Mouse (Mus musculus) heart, embryonic 15.5 days (tissue): ENCODE data around the gene Gria2. TPM values are rescaled to one million over a fixed set of nuclear protein-coding genes. Genes with fewer than 3 reads are reported as not detected.

Experiments
- ATAC-seq: fragments of 200-750 bp; cut with Nextera tagmentation; replicated peaks from 2 replicates; pipeline ENCODE4 v1.8.0; 2017; ENCODE audit warnings: low read depth, moderate TSS enrichment; ENCODE audit not compliant: insufficient number of reproducible peaks, insufficient read depth, low FRiP score
- H3K27ac ChIP-seq: fragments of 300-500 bp; sonication (generic); 2 replicates; pipeline ENCODE4 v1.5.1; 2015; ENCODE audit warnings: mild to moderate bottlenecking, inconsistent platforms
- H3K27me3 ChIP-seq: fragments of 300-500 bp; sonication (generic); 2 replicates; pipeline ENCODE4 v1.6.1; 2015; ENCODE audit warnings: inconsistent platforms
- H3K36me3 ChIP-seq: fragments of 300-500 bp; sonication (generic); 2 replicates; pipeline ENCODE4 v1.6.1; 2015; ENCODE audit warnings: mild to moderate bottlenecking, inconsistent platforms
- H3K4me1 ChIP-seq: fragments of 300-500 bp; sonication (generic); replicated peaks from 2 replicates; pipeline ENCODE4 v1.6.1; 2015; ENCODE audit warnings: inconsistent platforms
- H3K4me2 ChIP-seq: fragments of 300-500 bp; sonication (generic); 2 replicates; pipeline ENCODE4 v1.6.1; 2015; ENCODE audit warnings: inconsistent platforms, mild to moderate bottlenecking, moderate library complexity
- H3K4me3 ChIP-seq: fragments of 300-500 bp; sonication (generic); 2 replicates; pipeline ENCODE4 v1.5.1; 2015; ENCODE audit warnings: mild to moderate bottlenecking, inconsistent platforms
- H3K9ac ChIP-seq: fragments of 300-500 bp; sonication (generic); 2 replicates; pipeline ENCODE4 v1.6.1; 2015; ENCODE audit warnings: mild to moderate bottlenecking, inconsistent platforms
- H3K9me3 ChIP-seq: fragments of 300-500 bp; sonication (generic); replicated peaks from 2 replicates; pipeline ENCODE4 v1.6.1; 2016; ENCODE audit warnings: inconsistent platforms
- WGBS: fragments of 180-500 bp; shearing (Covaris S2); methylation state at CpG from one replicate; pipeline ENCODE4 v1.1.7; 2015; ENCODE audit warnings: mixed read lengths; 5-methylcytosine and 5-hydroxymethylcytosine counted together
- polyA plus RNA-seq: library from polyadenylated mRNA; unstranded; fragments of >200 nt; fragmentation: Nextera tagmentation; extraction: Ambion mirVana; gene quantifications from 2 replicates; pipeline ENCODE4 v1.2.1, GENCODE M21; 2015

Gene Gria2
- polyA plus RNA-seq, 1 experiment from 2014 or later: 0.81 TPM

DNA sequence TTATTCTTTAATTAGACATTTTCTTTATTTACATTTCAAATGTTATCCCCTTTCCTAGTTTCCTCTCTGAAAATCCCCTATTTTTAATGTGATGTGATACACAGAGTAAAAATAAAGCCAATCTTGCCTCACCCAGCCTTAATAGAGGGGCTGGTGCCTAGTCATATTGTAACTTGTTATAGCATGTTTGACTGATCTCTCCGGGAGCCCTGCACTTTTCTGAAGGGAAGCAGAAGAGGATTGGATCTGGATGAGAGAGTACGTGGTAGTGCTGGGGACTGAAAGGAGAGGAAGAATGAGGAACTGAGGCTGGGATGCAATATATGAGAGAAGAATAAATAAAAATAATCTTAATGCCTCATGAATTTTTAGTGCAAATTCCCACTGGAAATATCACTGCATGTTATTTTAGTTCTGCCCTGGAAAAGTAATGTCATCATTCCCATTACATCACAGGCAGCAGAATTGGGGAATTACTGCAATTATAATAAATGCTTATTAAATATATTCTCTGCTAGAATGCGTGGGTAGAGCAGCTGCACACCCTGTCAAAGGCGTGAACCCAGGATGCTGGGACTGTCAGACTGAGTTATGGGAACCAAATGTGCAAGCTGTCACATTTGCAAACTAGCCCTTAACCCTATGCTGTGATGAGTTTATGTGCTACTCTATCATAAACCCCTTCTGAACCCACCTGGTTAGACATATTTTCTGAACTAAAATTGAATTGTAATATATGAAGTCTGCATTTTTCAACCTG is 28.4 kb downstream of the Gria2 start:
- H3K4me3 ChIP-seq: no peak overlapping the region
- ATAC-seq: no peak
- no peaks in the 10 kb centered on the region for H3K36me3 ChIP-seq
- no peak overlapping the region for H3K4me2 ChIP-seq
- WGBS: 58% methylated on average over 4 of the region's 4 CpGs
- H3K9ac ChIP-seq: no peak overlapping the region
- H3K9me3 ChIP-seq: no peaks in the 10 kb centered on the region
- no peaks in the 10 kb centered on the region for H3K27me3 ChIP-seq
- H3K27ac ChIP-seq: no peak overlapping the region
- H3K4me1 ChIP-seq: no peaks in the 10 kb centered on the region

DNA sequence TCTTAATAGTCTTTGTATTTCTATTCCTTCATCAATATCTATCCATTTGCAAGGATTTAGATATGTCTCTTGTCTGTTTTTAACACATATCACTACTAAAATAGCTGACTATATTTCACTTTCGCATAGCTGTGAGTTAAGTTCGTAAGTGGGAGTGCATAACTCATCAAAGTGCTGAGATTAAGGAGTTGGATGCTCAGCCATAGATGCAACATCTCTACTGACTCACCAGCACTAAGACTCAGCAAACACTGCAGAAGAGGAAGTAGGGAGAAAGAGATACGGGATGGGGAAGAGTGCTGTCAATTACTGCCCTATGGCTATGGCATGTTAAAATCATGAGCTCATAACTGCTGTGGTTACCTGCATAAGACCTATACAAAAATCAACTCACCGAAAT is 29.4 kb downstream of the Gria2 start:
- Histone ChIP-seq H3K4me1 (no peaks in the 10 kb centered on the region), H3K27me3 (no peaks in the 10 kb centered on the region), H3K4me3 (no peak overlapping the region), H3K9ac (no peak overlapping the region), H3K27ac (no peak overlapping the region), H3K4me2 (no peak overlapping the region), H3K9me3 (no peaks in the 10 kb centered on the region), H3K36me3 (no peaks in the 10 kb centered on the region)
- WGBS: 76% methylated on average over 4 of the region's 4 CpGs
- no peak for ATAC-seq

DNA sequence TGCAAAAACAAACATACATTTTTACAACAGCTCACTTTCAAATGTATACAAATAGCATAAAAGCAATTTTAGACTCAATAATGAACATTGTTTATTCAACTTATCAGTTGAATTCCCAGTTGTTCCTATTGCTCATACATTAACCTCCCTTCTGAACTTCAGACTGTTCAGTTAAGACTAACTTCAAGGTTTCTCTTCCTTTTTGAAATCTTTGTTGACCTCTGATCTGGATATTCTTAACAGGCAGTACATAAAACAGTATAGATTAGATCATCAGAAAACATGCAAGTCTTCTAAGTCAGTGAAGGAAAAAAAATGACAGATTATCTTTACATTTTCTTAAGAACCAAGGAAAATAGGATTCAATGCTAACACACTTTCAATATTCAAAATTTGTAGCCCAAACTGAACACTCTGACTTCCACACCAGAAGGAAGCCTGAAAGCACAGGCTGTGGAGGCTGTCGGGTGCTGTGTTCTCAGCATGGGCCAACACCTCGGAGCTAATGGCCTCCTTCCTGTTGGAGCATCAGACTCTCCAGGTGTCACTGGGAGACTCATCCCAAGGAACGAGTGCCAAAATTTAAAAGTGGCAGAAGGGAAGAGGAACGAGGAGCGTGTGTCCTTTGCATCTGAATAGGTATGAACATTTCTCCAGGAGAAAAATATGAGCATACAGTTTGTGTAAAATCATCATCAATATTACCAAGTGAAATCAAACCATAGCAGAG is 33.0 kb downstream of the Gria2 start:
- Histone ChIP-seq H3K4me2 (no peak overlapping the region), H3K9me3 (no peaks in the 10 kb centered on the region), H3K4me3 (no peak overlapping the region), H3K27me3 (no peaks in the 10 kb centered on the region), H3K4me1 (no peaks in the 10 kb centered on the region), H3K9ac (no peak overlapping the region), H3K27ac (no peak overlapping the region), H3K36me3 (no peaks in the 10 kb centered on the region)
- ATAC-seq: no peak
- 59% methylated on average over 5 of the region's 5 CpGs for WGBS

DNA sequence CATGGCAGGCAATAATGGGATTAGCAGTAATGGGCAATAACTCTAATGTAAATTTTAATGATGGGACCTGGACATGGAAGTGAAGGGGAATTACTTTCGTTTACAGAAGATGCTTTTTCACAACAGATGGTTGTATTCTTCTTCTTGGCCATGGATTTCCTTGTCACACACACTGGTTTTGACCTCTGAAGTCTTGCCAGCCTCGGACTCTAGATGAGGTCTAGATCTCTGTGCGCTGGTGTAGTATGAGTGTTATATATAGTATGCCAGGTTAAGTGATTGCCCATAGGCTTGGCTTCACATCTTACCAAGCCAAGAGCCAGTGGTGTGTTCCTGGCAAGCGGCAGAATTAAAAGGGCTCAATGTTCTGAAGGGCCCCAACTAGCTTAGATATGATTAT is 43.7 kb downstream of the Gria2 start:
- Histone ChIP-seq H3K27me3 (no peaks in the 10 kb centered on the region), H3K4me2 (no peak overlapping the region), H3K4me3 (no peak overlapping the region), H3K27ac (no peak overlapping the region), H3K9me3 (no peaks in the 10 kb centered on the region), H3K4me1 (no peaks in the 10 kb centered on the region), H3K36me3 (no peaks in the 10 kb centered on the region), H3K9ac (no peak overlapping the region)
- WGBS: 78% methylated on average over 4 of the region's 4 CpGs
- no peak for ATAC-seq

DNA sequence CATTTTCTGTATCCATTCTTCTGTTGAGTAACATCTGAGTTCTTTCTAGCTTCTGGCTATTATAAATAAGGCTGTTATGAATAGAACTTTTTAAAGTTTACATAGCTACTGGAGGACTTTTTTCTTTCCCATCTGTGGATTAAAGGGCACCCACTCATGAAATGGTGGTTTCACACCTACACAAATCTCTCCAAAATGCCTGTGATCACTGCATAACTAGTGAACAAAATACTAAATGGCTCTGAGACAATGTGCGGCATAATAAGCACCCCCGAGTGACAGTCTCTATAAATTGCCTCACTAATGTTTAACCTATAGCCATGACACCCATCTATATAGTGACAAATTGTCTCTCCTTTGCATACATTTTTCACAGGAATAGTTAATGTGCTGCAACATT is 44.3 kb downstream of the Gria2 start:
- WGBS: 90% methylated on average over 2 of the region's 2 CpGs
- Histone ChIP-seq H3K36me3 (no peaks in the 10 kb centered on the region), H3K9me3 (no peaks in the 10 kb centered on the region), H3K4me3 (no peak overlapping the region), H3K27me3 (no peaks in the 10 kb centered on the region), H3K4me2 (no peak overlapping the region), H3K9ac (no peak overlapping the region), H3K27ac (no peak overlapping the region), H3K4me1 (no peaks in the 10 kb centered on the region)
- no peak for ATAC-seq

DNA sequence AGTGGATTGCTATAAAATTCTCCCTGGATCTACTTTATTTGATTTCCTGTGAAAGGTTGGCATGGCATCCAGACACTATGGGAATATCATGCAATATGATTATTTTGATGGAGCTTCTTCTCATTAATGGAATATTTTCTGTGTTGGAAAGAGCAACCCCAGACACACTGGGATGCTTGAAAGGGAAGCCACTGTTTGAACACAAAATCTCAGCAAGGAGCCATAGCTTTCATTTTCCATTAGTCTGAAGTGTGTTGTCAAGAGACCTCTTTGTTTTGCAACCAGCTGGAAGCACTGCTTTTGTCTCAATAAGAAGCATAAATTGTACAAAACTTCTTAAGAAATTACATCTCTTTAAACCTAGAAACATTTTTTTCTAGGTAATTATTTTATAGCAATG is 51.8 kb downstream of the Gria2 start:
- H3K36me3 ChIP-seq: no peaks in the 10 kb centered on the region
- no peaks in the 10 kb centered on the region for H3K4me1 ChIP-seq
- H3K4me3 ChIP-seq: no peak overlapping the region
- H3K4me2 ChIP-seq: no peak overlapping the region
- no peak overlapping the region for H3K9ac ChIP-seq
- H3K9me3 ChIP-seq: no peaks in the 10 kb centered on the region
- ATAC-seq: no peak
- no peak overlapping the region for H3K27ac ChIP-seq
- no peaks in the 10 kb centered on the region for H3K27me3 ChIP-seq

DNA sequence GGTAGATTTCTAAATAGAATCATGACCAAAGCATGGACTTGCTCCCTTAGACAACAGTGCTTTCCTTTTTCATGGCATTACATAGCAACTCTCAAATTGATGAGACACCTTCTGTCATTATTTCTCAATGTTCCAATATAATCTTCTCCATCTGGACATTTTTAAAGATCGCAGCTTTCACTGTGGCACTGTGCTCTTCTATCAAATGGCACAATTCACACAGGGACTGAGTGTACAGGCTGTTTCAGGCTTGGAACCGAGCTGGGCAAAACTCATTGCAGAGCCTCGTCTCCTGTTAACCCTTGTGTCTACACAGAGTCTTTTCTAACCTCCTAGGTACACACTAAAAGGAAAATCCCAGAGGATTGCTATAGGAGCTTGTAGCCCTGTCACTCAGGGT is 77.4 kb downstream of the Gria2 start:
- no peak for ATAC-seq
- no peak overlapping the region for H3K4me3 ChIP-seq
- H3K36me3 ChIP-seq: no peaks in the 10 kb centered on the region
- 59% methylated on average over 3 of the region's 3 CpGs for WGBS
- H3K4me1 ChIP-seq: no peaks in the 10 kb centered on the region
- H3K27ac ChIP-seq: no peak overlapping the region
- no peaks in the 10 kb centered on the region for H3K9me3 ChIP-seq
- H3K9ac ChIP-seq: no peak overlapping the region
- H3K4me2 ChIP-seq: no peak overlapping the region
- no peaks in the 10 kb centered on the region for H3K27me3 ChIP-seq

DNA sequence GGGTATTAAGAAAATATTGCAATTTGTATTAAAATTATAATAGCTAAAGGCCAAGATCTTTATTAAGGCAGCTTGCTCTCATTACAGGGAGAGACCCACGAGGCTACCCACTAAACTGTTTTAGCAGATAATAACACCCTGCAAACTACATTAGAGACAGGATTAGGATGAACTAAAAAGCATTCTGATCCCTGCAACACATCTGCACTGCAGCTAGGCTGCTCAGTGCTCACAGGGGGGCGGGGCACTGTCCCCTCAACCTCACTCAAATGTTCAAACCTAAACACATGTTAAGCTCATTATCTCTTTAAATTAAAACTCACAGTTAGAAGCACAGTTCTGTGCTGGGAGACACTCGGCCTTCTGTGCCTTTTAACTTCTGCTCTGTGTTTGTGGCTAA is 89.5 kb downstream of the Gria2 start:
- no peak overlapping the region for H3K4me3 ChIP-seq
- H3K4me2 ChIP-seq: no peak overlapping the region
- H3K36me3 ChIP-seq: no peaks in the 10 kb centered on the region
- WGBS: 48% methylated on average over 3 of the region's 3 CpGs
- no peak overlapping the region for H3K9ac ChIP-seq
- H3K4me1 ChIP-seq: no peaks in the 10 kb centered on the region
- no peak overlapping the region for H3K27ac ChIP-seq
- H3K27me3 ChIP-seq: no peaks in the 10 kb centered on the region
- no peaks in the 10 kb centered on the region for H3K9me3 ChIP-seq
- no peak for ATAC-seq

DNA sequence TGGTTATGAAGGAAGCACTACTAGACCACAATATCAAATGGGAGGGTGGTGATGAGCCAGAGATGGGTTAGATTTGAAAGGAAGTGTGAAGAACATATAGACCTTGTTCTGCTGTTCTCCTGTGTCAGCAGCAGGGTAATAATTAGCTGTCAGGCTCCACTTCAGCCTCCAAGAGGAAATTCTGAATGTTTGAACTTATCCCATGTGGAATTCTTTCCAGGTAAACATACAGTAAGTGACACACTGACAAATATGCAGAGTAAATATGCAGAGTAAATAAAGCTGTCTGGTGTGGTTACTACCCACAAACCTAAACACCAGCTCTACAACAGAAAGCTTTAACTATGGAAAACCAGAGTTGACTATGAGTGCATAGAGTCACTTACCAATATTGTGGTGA is 93.6 kb downstream of the Gria2 start:
- Histone ChIP-seq H3K4me3 (no peak overlapping the region), H3K9ac (no peak overlapping the region), H3K27me3 (no peaks in the 10 kb centered on the region), H3K27ac (no peak overlapping the region), H3K4me2 (no peak overlapping the region), H3K4me1 (no peaks in the 10 kb centered on the region), H3K9me3 (no peaks in the 10 kb centered on the region), H3K36me3 (no peaks in the 10 kb centered on the region)
- no peak for ATAC-seq

DNA sequence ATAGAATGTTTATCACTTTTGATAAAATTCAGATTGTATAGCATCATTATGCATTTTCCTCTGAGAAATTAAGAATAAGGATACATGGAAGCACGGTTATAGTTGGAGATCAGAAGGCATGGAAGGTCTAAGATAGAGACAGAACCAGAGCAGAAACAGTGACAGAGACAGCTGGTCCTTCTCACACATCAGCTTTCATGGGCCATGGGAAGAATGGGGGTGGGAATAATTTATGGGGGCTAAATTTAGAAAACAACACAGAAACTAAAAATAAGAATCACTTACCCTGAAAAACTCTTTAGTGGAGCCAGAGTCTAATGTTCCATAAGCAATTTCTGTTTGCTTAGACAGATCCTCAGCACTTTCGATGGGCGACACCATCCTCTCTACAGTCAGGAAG is 100.5 kb downstream of the Gria2 start:
- Histone ChIP-seq H3K36me3 (no peaks in the 10 kb centered on the region), H3K27me3 (no peaks in the 10 kb centered on the region), H3K9ac (no peak overlapping the region), H3K27ac (no peak overlapping the region), H3K4me3 (no peak overlapping the region), H3K9me3 (no peaks in the 10 kb centered on the region), H3K4me2 (no peak overlapping the region), H3K4me1 (no peaks in the 10 kb centered on the region)
- no peak for ATAC-seq
- 79% methylated on average over 3 of the region's 3 CpGs for WGBS

DNA sequence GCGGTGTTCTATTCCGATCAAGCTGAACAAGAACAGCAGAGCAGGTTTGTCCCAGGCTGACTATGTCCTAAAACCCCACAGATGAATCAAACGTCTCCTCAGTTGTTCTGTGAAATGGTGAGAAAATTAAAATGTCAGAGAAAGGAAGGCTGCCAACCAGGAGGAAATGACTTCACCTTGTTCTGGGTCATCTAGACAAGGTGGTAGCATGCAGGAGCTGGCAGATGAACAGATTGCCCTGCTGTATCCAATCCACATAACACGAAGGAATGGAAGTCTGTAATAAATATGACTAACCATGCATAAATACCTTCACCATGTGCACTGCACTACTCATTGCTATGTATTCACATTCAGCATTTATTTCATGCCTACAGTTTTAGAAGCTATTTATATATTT is 105.1 kb downstream of the Gria2 start:
- ATAC-seq: no peak
- Histone ChIP-seq H3K4me1 (no peaks in the 10 kb centered on the region), H3K36me3 (no peaks in the 10 kb centered on the region), H3K9ac (no peak overlapping the region), H3K27ac (no peak overlapping the region), H3K9me3 (no peaks in the 10 kb centered on the region), H3K27me3 (no peaks in the 10 kb centered on the region), H3K4me2 (no peak overlapping the region), H3K4me3 (no peak overlapping the region)
- WGBS: 72% methylated on average over 4 of the region's 4 CpGs

DNA sequence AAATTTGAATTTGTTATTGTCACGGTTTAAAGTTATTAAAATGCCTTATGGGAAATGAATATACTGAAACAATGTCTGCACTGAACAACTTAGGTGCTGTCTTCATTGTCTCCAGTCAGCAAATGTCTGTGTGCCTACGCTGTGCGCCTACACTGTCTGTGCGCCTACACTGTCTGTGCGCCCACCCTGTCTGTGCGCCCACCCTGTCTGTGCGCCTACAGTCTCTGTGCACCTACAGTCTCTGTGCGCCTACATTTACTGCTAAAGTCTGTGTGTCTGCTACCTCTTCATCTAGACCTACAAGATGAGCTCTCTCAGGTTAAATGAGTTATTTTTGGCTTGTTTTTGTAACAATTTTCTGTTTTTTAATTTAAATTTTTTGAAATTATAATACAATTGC is 107.7 kb downstream of the Gria2 start:
- no peak overlapping the region for H3K4me3 ChIP-seq
- H3K4me2 ChIP-seq: no peak overlapping the region
- 95% methylated on average over 8 of the region's 8 CpGs for whole genome bisulfite sequencing
- no peak overlapping the region for H3K27ac ChIP-seq
- H3K36me3 ChIP-seq: no peaks in the 10 kb centered on the region
- no peaks in the 10 kb centered on the region for H3K9me3 ChIP-seq
- H3K4me1 ChIP-seq: no peaks in the 10 kb centered on the region
- ATAC-seq: no peak
- no peak overlapping the region for H3K9ac ChIP-seq
- H3K27me3 ChIP-seq: no peaks in the 10 kb centered on the region
